Mouse (Mus musculus) heart, postnatal 0 days (tissue): ENCODE measurements around the gene Sirt1.

Experiments used
- CTCF ChIP-seq: IDR thresholded peaks from 2 replicates; pipeline ENCODE4 v1.5.1; 2016; ENCODE audit warnings: antibody characterized with exemption, control low read depth, low read depth
- EP300 ChIP-seq: IDR thresholded peaks from 2 replicates; pipeline ENCODE4 v1.6.1; 2016; ENCODE audit warnings: antibody characterized with exemption, low read depth

GRCm38 (mm10) chr10:63388948-63389347 is 7.4 kb upstream of the Sirt1 start:
- no peak for TF ChIP-seq CTCF
- TF ChIP-seq EP300, result no peak
